Mouse (Mus musculus) macrophage (primary cell): ENCODE results near the gene Gm12184. TPM values are rescaled to one million over a fixed set of nuclear protein-coding genes. Genes with fewer than 3 reads are reported as not detected.
"Not testable (repeated sequence)": the region's sequence is repeated elsewhere in the genome, so short reads cannot be mapped to it uniquely, and the experiment has no call there.

Experiments used
- H3K27ac ChIP-seq: fragments of 350-480 bp; formaldehyde crosslinking; 2 replicates; pipeline ENCODE4 v1.9.0; 2021
- H3K36me3 ChIP-seq: fragments of 350-480 bp; formaldehyde crosslinking; 2 replicates; pipeline ENCODE4 v1.9.0; 2021; ENCODE audit errors: inconsistent target
- H3K4me3 ChIP-seq: fragments of 350-480 bp; formaldehyde crosslinking; 2 replicates; pipeline ENCODE4 v1.9.0; 2021; ENCODE audit errors: inconsistent target
- H3K79me2 ChIP-seq: fragments of 350-480 bp; formaldehyde crosslinking; 2 replicates; pipeline ENCODE4 v1.9.0; 2021; ENCODE audit errors: inconsistent target
- WGBS: methylation state at CpG from one replicate; pipeline ENCODE4 v1.1.7; 2026; ENCODE audit warnings: inconsistent platforms; ENCODE audit not compliant: missing documents; 5-methylcytosine and 5-hydroxymethylcytosine counted together
- polyA plus RNA-seq: library from polyadenylated mRNA; stranded (reverse); fragments of 250-400 nt; gene quantifications from 3 replicates; pipeline ENCODE4 v1.2.4, GENCODE M21; 2018; ENCODE audit warnings: inconsistent platforms

The Gm12184 gene
- polyA plus RNA-seq, 1 experiment from 2014 or later, result 1.7 TPM

- no peaks in the 10 kb centered on the region for H3K36me3 ChIP-seq
- H3K79me2 ChIP-seq, result no peaks in the 10 kb centered on the region
- H3K4me3 ChIP-seq, result peak overlapping the region; percentile 59
- WGBS, result 2% methylated on average over 31 of the region's 31 CpGs
- peak overlapping the region; percentile 41 for H3K27ac ChIP-seq
Observed at GRCm38 (mm10) chr11:48853474-48854180, 27.2 kb upstream of the Gm12184 start.

GRCm38 (mm10) chr11:48852624-48853473 lies 26.4 kb upstream of the Gm12184 start:
- no peak overlapping the region for H3K27ac ChIP-seq
- no peaks in the 10 kb centered on the region for H3K36me3 ChIP-seq

GRCm38 (mm10) chr11:48852190-48852589 lies 25.7 kb upstream of the Gm12184 start:
- WGBS, result 87% methylated on average over 4 of the region's 4 CpGs
- H3K27ac ChIP-seq, result no peak overlapping the region
- no peaks in the 10 kb centered on the region for H3K79me2 ChIP-seq
- no peaks in the 10 kb centered on the region for H3K36me3 ChIP-seq
- H3K4me3 ChIP-seq, result no peak overlapping the region

More at GRCm38 (mm10) chr11:48852624-48853473, 26.4 kb upstream of the Gm12184 start:
- Histone ChIP-seq H3K79me2 (no peaks in the 10 kb centered on the region), H3K4me3 (peak overlapping the region; percentile 59)
- 15% methylated on average over 23 of the region's 23 CpGs for WGBS

- 95% methylated on average over 4 of the region's 4 CpGs for WGBS
- Histone ChIP-seq H3K27ac (no peak overlapping the region), H3K4me3 (no peak overlapping the region)
Observed at GRCm38 (mm10) chr11:48851270-48851995, 25.0 kb upstream of the Gm12184 start.

GRCm38 (mm10) chr11:48850240-48850639 lies 23.8 kb upstream of the Gm12184 start:
- WGBS, result 78% methylated on average over 2 of the region's 2 CpGs

More at GRCm38 (mm10) chr11:48851270-48851995, 25.0 kb upstream of the Gm12184 start:
- Histone ChIP-seq H3K36me3 (no peaks in the 10 kb centered on the region), H3K79me2 (no peaks in the 10 kb centered on the region)

GRCm38 (mm10) chr11:48846881-48847280 lies 20.4 kb upstream of the Gm12184 start:
- Histone ChIP-seq H3K36me3 (no peaks in the 10 kb centered on the region), H3K79me2 (no peaks in the 10 kb centered on the region), H3K4me3 (no peak overlapping the region), H3K27ac (no peak overlapping the region)
- WGBS, result 91% methylated on average over 5 of the region's 5 CpGs

More at GRCm38 (mm10) chr11:48850240-48850639, 23.8 kb upstream of the Gm12184 start:
- Histone ChIP-seq H3K79me2 (no peaks in the 10 kb centered on the region), H3K27ac (no peak overlapping the region), H3K36me3 (no peaks in the 10 kb centered on the region), H3K4me3 (no peak overlapping the region)

GRCm38 (mm10) chr11:48846362-48846761 lies 19.9 kb upstream of the Gm12184 start:
- H3K36me3 ChIP-seq, H3K79me2 ChIP-seq, H3K27ac ChIP-seq, H3K4me3 ChIP-seq: not testable (repeated sequence)
- no CpG with 5 or more reads among the region's 2 CpGs for WGBS

GRCm38 (mm10) chr11:48845244-48845815 lies 18.9 kb upstream of the Gm12184 start:
- H3K27ac ChIP-seq, result no peak overlapping the region
- H3K4me3 ChIP-seq, result no peak overlapping the region
- H3K36me3 ChIP-seq, result no peaks in the 10 kb centered on the region
- no peaks in the 10 kb centered on the region for H3K79me2 ChIP-seq
- 82% methylated on average over 13 of the region's 13 CpGs for WGBS

GRCm38 (mm10) chr11:48844309-48844708 lies 17.9 kb upstream of the Gm12184 start:
- Histone ChIP-seq H3K79me2 (no peaks in the 10 kb centered on the region), H3K36me3 (no peaks in the 10 kb centered on the region), H3K27ac (no peak overlapping the region), H3K4me3 (no peak overlapping the region)
- WGBS, result 91% methylated on average over 5 of the region's 6 CpGs

GRCm38 (mm10) chr11:48843202-48843601 lies 16.7 kb upstream of the Gm12184 start:
- Histone ChIP-seq H3K36me3 (no peaks in the 10 kb centered on the region), H3K27ac (no peak overlapping the region), H3K79me2 (no peaks in the 10 kb centered on the region), H3K4me3 (no peak overlapping the region)
- 94% methylated on average over 11 of the region's 11 CpGs for WGBS

- Histone ChIP-seq H3K79me2 (no peaks in the 10 kb centered on the region), H3K4me3 (no peak overlapping the region), H3K36me3 (no peaks in the 10 kb centered on the region), H3K27ac (no peak overlapping the region)
- 85% methylated on average over 4 of the region's 4 CpGs for WGBS
Observed at GRCm38 (mm10) chr11:48842378-48842792, 15.9 kb upstream of the Gm12184 start.

- 98% methylated on average over 5 of the region's 5 CpGs for WGBS
- Histone ChIP-seq H3K79me2 (no peaks in the 10 kb centered on the region), H3K36me3 (no peaks in the 10 kb centered on the region), H3K4me3 (no peak overlapping the region), H3K27ac (no peak overlapping the region)
Observed at GRCm38 (mm10) chr11:48841213-48841612, 14.8 kb upstream of the Gm12184 start.

GRCm38 (mm10) chr11:48840805-48841204 lies 14.3 kb upstream of the Gm12184 start:
- Histone ChIP-seq H3K27ac (no peak overlapping the region), H3K36me3 (no peaks in the 10 kb centered on the region), H3K4me3 (no peak overlapping the region), H3K79me2 (no peaks in the 10 kb centered on the region)

GRCm38 (mm10) chr11:48838879-48839680 lies 12.6 kb upstream of the Gm12184 start:
- no peaks in the 10 kb centered on the region for H3K36me3 ChIP-seq
- H3K4me3 ChIP-seq, result no peak overlapping the region
- no peaks in the 10 kb centered on the region for H3K79me2 ChIP-seq
- H3K27ac ChIP-seq, result no peak overlapping the region
- 87% methylated on average over 10 of the region's 10 CpGs for WGBS
